Mouse (Mus musculus): Measurements from ENCODE around the gene Nek6. TPM values are rescaled to one million over a fixed set of nuclear protein-coding genes. Genes with fewer than 3 reads are reported as not detected.

Nek6 gene
- polyA plus RNA-seq, 1 experiment from 2014 or later, result 90.1 TPM

DNA sequence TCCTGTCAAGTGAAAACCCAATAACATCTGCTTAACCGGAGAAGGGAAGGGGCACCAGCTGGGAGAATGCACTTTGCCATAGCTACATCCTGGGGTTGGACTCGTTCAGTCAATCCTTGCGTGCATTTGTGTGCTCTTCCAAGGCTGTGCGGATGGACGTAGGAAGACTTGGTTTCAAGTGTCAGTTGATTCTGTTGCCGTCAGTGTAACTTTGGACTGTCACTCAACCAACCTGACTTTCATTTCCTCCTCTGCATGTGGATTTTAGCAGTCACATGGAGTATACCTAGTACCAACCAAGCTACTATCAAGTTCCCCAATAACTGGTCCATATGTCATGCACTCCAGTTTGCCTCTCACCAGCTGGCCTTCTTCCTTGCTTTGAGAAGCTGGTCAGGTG, 33.5 kb downstream of the Nek6 start:
- Histone ChIP-seq H3K27me3 (ENCODE audit: insufficient read depth, poor library complexity, severe bottlenecking) (no peaks in the 10 kb centered on the region), H3K4me1 (peaks cover 93% of the 10 kb centered on the region), H3K36me3 (no peaks in the 10 kb centered on the region), H3K27ac (no peak overlapping the region), H3K9me3 (no peaks in the 10 kb centered on the region), H3K4me3 (no peak overlapping the region)
- 91% methylated on average over 6 of the region's 6 CpGs for WGBS
- DNase-seq (ENCODE audit: low spot score), result no peak

DNA sequence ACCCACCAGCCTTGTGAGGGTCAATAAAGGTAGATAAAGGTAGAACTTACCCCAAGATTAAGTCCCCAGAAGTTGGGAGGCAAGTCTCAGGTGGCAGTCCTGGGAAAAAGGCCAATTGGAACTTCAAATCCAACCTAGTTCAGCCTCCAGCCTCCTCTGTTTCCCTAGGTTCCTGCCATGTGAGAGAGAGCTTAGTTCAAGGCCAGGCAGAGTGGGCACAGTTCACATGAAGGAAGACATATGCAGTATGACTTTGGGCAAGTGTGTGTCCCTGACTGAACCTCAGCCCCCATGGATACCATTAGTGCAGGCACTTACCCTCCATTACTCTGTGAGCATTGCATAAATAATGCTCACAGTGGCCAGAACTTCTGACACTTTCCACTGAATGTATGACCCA, 34.3 kb downstream of the Nek6 start:
- H3K4me3 ChIP-seq, result no peak overlapping the region
- peak overlapping the region; percentile 76 for H3K27ac ChIP-seq
- no peaks in the 10 kb centered on the region for H3K9me3 ChIP-seq
- H3K27me3 ChIP-seq (ENCODE audit: insufficient read depth, poor library complexity, severe bottlenecking), result no peaks in the 10 kb centered on the region
- DNase-seq (ENCODE audit: low spot score), result no peak
- peaks cover 90% of the 10 kb centered on the region for H3K4me1 ChIP-seq
- 0 out of 2 replicates have a peak, but pooled peaks cover 3% of the 10 kb centered on the region for H3K36me3 ChIP-seq

DNA sequence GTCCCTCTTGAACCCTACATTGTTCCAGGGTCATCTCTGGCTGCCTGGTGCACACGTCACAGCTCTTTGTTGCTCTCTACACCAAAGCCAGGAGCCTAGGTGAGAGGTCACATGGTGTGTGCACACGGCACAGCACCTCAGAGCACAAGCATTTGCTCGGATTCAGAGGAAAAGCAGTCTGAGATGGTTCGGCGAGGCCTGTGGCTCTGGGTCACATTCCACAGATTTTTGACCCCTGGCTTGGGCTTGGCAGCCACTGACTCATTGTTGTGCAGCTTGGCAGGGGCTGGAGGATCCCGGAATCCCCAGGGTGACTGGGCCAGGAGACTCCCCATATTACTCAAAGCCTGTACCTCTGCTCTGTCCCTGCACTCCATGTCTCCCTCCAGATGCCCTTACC, 34.8 kb downstream of the Nek6 start:
- no peaks in the 10 kb centered on the region for H3K9me3 ChIP-seq
- whole genome bisulfite sequencing, result 14% methylated on average over 6 of the region's 6 CpGs
- H3K27ac ChIP-seq, result peak overlapping the region; percentile 76
- H3K4me1 ChIP-seq, result peaks cover 85% of the 10 kb centered on the region
- no peak overlapping the region for H3K4me3 ChIP-seq
- peaks cover 8% of the 10 kb centered on the region; the same call in 1 of the 2 replicates for H3K36me3 ChIP-seq
- H3K27me3 ChIP-seq (ENCODE audit: insufficient read depth, poor library complexity, severe bottlenecking), result no peaks in the 10 kb centered on the region
- peak; percentile 83 for DNase-seq (ENCODE audit: low spot score)

DNA sequence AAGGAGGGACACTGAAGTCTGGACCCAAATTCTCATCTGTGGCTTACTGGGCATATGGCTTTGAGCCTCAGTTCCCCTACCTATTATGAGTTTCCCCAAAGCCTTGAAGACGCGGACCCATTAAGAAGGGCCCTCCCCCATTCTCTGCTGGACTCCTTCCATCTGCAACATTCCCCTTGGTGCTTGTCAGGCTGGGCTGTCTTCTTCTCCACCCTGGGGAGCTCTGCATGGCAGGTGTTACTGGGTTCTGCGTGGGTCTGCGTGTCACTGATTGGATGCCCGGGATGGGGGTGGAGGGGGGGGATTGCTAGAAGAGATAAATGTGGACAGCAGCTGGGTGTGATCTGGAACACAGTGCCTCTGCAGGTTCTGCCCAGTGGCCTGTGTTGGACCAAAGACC, 35.3 kb downstream of the Nek6 start:
- Histone ChIP-seq H3K4me1 (peaks cover 80% of the 10 kb centered on the region), H3K4me3 (no peak overlapping the region), H3K27ac (peak overlapping the region; percentile 76), H3K27me3 (ENCODE audit: insufficient read depth, poor library complexity, severe bottlenecking) (no peaks in the 10 kb centered on the region), H3K36me3 (peaks cover 9% of the 10 kb centered on the region; the same call in 1 of the 2 replicates), H3K9me3 (no peaks in the 10 kb centered on the region)
- 72% methylated on average over 5 of the region's 5 CpGs for WGBS
- DNase-seq (ENCODE audit: low spot score), result no peak

DNA sequence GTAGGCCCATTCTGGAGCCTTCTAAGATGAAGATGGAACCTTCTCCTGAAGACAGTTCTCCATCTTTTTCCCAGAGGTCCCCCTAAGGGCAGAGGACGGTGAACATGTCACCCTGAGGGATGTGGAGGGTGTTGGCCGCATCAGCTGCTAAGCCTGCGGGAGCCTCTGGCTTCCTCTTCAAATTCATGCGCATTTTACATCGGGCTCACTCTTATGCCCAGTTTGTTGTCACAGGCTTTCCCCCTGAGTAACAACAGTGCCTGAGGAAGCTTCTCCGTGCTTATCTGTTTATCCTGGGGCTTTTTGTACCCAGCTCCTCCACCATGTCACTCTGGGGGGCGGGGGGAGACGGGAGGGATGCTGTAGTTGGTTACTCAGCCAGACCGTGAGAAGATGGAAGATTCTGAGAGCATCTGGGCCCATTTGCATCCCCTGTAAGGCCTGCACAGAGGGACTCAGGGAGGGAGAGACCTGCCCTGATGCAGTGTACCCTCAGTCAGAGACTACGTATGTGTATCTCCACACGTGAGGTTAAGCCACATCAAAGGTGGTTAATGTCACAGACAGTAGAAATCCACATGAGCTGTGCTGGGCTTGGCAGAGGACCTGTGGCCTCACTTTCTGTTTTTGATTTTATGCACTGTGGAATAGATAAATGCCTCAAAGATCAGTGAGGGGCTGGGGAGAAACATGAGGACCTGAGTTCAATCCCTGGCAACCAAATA, 36.5 kb downstream of the Nek6 start:
- WGBS, result 70% methylated on average over 11 of the region's 11 CpGs
- H3K4me1 ChIP-seq, result peaks cover 68% of the 10 kb centered on the region
- no peak overlapping the region for H3K4me3 ChIP-seq
- no peak for DNase-seq (ENCODE audit: low spot score)
- no peaks in the 10 kb centered on the region for H3K27me3 ChIP-seq (ENCODE audit: insufficient read depth, poor library complexity, severe bottlenecking)
- peaks cover 17% of the 10 kb centered on the region; the same call in 1 of the 2 replicates for H3K36me3 ChIP-seq
- H3K27ac ChIP-seq, result peak overlapping the region; percentile 36; the same call in 1 of the 2 replicates
- H3K9me3 ChIP-seq, result no peaks in the 10 kb centered on the region

DNA sequence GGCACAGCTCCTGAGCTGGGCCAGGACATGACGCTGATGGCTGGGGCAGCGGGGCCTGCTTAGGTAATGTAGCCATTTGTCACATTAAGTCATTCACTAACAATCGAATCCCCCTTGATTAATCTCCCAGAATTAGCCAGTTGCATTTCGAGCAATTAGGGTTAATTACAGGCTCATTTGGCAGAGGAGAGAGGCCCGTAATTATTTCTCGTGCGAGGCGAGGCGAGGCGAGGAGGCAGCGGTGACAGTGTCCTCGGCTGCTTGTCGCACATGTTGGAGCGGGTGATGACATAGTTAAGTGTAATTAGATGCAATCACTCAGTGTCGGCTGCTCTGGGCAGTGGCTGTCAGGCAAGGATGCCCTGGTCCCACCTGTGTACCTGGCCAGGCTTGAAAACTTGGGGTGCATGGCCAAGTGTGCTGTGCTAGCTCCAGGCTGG, 40.6 kb downstream of the Nek6 start:
- no peak for DNase-seq (ENCODE audit: low spot score)
- Histone ChIP-seq H3K9me3 (no peaks in the 10 kb centered on the region), H3K4me3 (no peak overlapping the region), H3K4me1 (peaks cover 52% of the 10 kb centered on the region), H3K27me3 (ENCODE audit: insufficient read depth, poor library complexity, severe bottlenecking) (no peaks in the 10 kb centered on the region), H3K36me3 (peaks cover 17% of the 10 kb centered on the region; the same call in 1 of the 2 replicates), H3K27ac (no peak overlapping the region)
- 83% methylated on average over 15 of the region's 15 CpGs for WGBS

DNA sequence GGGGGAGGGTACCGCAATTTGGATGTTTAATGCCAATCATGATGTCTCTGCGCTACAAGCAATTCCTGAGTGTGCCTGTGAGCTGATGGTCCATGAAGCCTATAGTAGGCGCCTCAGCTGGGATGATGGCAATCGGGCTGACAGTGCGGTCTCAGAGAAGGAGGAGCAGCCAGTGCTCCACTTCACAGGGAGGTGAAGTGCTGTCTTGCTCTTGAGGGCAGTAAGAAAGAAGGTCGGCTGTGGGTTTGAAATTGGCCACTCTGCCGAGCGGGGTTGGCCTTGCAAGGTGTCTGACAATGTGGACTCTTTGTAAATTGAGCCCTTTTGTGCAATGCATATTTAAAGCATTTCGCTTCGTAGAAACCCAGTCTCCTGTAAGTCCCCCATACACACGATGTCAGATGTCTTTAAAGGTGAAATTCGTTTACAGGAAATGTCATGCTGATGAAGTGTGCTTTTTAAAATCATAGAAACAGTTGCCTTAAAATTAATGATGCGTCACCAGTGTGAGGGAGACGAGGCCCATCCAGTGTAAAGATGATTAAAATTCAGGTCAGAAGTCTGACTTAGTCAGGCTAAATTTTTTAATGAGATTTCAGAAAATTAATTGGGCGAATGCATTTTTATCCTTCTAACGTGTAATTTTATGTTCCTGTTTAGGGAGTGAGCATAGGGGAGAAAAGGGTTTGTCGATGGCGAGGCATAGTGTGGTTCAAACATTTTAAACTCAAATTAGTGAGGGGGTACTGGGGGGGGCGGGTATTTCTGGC, 43.0 kb downstream of the Nek6 start:
- peaks cover 29% of the 10 kb centered on the region for H3K4me1 ChIP-seq
- DNase-seq (ENCODE audit: low spot score), result no peak

DNA sequence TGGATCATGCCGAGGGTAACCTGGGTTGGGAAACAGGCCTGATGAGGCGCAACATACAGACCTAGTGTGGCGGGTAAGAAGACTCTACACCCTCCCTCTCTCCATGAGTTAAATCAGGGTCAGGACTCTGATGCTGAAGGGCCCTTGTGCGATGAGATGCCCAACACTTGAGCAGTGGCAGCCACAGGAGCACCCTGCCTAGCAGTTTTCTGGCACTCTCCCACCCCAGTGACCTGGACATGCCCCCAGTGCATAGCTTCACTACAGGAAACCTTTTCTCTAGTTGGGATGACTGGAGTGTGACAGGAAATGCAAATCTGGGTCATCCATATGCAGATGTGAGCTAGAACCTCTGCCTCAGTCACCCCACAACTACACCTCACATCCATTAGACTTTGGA, 44.2 kb downstream of the Nek6 start:
- H3K4me3 ChIP-seq, result no peak overlapping the region
- H3K27ac ChIP-seq, result no peak overlapping the region
- 91% methylated on average over 4 of the region's 4 CpGs for WGBS
- H3K27me3 ChIP-seq (ENCODE audit: insufficient read depth, poor library complexity, severe bottlenecking), result no peaks in the 10 kb centered on the region
- H3K4me1 ChIP-seq, result peaks cover 29% of the 10 kb centered on the region
- DNase-seq (ENCODE audit: low spot score), result no peak
- H3K36me3 ChIP-seq, result peaks cover 41% of the 10 kb centered on the region
- H3K9me3 ChIP-seq, result no peaks in the 10 kb centered on the region

More for the DNA sequence above, 43.0 kb downstream of the Nek6 start:
- no peak overlapping the region for H3K4me3 ChIP-seq
- peaks cover 31% of the 10 kb centered on the region for H3K36me3 ChIP-seq
- no peaks in the 10 kb centered on the region for H3K9me3 ChIP-seq
- H3K27ac ChIP-seq, result no peak overlapping the region
- no peaks in the 10 kb centered on the region for H3K27me3 ChIP-seq (ENCODE audit: insufficient read depth, poor library complexity, severe bottlenecking)
- WGBS, result 83% methylated on average over 19 of the region's 19 CpGs

DNA sequence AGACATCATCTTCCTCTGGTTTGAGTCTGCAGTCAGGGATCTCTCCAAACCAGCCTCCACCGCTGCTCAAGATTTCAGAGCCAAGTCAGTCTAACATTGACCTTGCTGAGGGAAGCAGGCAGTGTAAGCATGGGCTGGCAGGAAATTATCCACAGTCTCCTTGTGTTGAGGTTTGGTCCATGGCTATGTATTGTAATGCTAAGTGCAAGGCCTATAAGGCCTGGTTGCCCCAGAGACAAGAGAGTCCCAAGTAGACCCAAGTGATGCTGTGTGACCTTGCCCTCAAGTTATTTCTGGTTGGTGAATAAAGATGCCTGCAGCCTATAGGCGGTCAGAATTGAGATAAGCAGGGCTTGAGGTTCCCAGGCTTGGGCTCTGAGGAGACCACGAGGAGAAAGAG, 45.3 kb downstream of the Nek6 start:
- no peak for DNase-seq (ENCODE audit: low spot score)
- H3K27ac ChIP-seq, result no peak overlapping the region
- no peaks in the 10 kb centered on the region for H3K9me3 ChIP-seq
- H3K27me3 ChIP-seq (ENCODE audit: insufficient read depth, poor library complexity, severe bottlenecking), result no peaks in the 10 kb centered on the region
- 73% methylated on average over 3 of the region's 3 CpGs for WGBS
- peaks cover 32% of the 10 kb centered on the region for H3K4me1 ChIP-seq
- no peak overlapping the region for H3K4me3 ChIP-seq
- peaks cover 42% of the 10 kb centered on the region for H3K36me3 ChIP-seq

DNA sequence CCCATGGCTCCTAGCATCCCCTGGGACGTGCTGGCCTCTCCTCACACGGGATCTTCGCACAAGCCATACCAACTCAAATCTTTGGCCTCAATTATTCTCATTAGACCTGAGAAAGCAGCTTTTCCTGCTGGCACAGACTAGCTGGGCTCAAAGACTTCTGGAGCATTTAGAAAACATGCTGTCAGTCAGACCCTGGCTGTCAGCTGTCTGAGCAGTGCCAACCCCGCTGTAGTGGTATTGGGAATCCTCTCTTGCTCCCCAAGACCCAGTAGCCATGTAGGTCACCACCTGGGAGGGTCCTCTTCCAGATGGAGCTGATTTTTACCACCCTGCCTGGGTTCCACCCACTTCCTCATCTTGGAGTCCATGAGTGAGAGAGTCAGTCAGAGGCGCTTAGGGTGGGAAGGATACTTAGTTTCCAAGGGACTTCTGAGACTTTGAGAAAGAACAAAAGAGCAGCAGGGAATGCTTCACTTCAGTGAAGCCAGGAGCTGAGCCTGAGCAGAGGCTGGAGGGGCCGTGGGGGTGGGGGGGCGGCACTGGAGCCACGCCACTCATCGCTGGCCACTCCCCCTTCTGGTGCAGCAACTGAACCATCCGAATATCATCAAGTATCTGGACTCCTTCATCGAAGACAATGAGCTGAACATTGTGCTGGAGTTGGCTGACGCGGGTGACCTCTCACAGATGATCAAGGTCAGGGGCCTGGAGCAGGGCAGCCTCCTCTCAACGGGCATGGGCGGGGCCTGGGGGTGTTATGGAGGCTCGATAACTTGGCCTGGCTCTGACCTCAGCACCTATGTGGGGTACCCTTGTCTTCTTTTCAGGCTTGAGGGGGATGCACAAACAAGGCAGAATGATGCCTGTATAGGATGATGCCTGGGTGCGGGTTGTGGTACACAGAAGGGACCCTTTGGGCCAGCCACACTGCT, 49.1 kb downstream of the Nek6 start:
- Histone ChIP-seq H3K4me3 (no peak overlapping the region), H3K36me3 (peaks cover 50% of the 10 kb centered on the region), H3K27ac (peak overlapping the region; percentile 47; the same call in 1 of the 2 replicates), H3K4me1 (peaks cover 20% of the 10 kb centered on the region), H3K9me3 (no peaks in the 10 kb centered on the region), H3K27me3 (ENCODE audit: insufficient read depth, poor library complexity, severe bottlenecking) (no peaks in the 10 kb centered on the region)
- 75% methylated on average over 17 of the region's 17 CpGs for WGBS
- DNase-seq (ENCODE audit: low spot score), result no peak

DNA sequence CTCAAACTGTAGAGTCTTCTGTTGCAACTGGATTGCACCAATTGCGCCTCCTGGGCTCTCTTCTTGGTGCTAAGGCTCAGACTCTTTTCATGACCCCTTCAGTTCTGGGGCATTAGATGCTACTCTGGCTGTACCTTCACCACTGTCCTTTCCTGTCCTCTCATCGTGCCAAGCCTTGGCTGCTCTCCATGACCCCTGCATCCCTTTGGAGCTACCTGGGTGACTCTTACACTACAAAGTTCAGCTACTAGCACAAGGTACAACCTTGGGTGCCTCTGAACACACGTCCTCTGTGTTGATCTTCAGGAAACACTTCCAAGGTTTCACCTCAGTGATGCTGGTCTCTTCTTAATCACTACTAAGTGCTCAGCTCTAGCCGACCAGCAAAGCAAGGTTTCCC, 51.2 kb downstream of the Nek6 start:
- DNase-seq (ENCODE audit: low spot score), result no peak
- peaks cover 10% of the 10 kb centered on the region for H3K4me1 ChIP-seq
- H3K4me3 ChIP-seq, result no peak overlapping the region
- H3K36me3 ChIP-seq, result peaks cover 62% of the 10 kb centered on the region
- H3K27ac ChIP-seq, result no peak overlapping the region
- no peaks in the 10 kb centered on the region for H3K27me3 ChIP-seq (ENCODE audit: insufficient read depth, poor library complexity, severe bottlenecking)
- H3K9me3 ChIP-seq, result no peaks in the 10 kb centered on the region
- WGBS, result 86% methylated on average over 4 of the region's 4 CpGs

DNA sequence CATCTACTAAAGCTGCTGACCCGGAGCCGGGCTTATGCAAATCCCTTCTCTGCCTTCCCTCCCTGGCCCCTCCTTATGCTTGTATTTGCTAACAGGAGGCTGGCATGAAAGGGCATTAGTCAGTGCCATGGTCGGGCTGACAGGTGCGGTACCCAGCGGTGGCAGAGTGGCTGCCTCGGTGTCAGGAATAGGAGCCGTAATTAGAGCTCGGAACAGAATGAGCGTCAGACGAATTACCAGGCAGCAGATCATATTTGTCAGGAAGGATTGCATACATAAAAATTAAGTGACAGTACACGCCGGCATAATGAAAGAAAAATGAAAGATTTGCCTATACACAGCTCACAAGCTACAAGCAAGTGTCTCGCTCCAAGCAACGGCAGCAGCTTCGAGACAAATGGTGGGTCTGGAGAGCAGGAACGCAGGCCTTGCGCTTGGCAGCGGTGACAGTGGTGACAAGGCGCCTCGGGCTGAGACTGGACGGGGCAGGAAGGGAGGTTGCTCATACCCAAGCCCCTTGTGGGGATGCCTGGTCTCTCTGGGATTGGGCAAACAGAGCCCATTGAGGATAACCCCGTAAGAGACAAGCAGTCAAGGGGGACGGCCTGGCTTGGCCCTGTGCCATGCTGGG, 60.6 kb downstream of the Nek6 start:
- peaks cover 74% of the 10 kb centered on the region for H3K36me3 ChIP-seq
- H3K9me3 ChIP-seq, result no peaks in the 10 kb centered on the region
- H3K27me3 ChIP-seq (ENCODE audit: insufficient read depth, poor library complexity, severe bottlenecking), result no peaks in the 10 kb centered on the region
- WGBS, result 93% methylated on average over 23 of the region's 23 CpGs
- no peaks in the 10 kb centered on the region; the same call in 1 of the 2 replicates for H3K4me1 ChIP-seq
- no peak for DNase-seq (ENCODE audit: low spot score)
- H3K4me3 ChIP-seq, result no peak overlapping the region
- 0 out of 2 replicates have a peak overlapping the region, but pooled peaks have one; percentile 22 for H3K27ac ChIP-seq

All from heart, embryonic 10.5 days (tissue).